Mouse (Mus musculus): ENCODE data around the gene Ptprk. TPM values are rescaled to one million over a fixed set of nuclear protein-coding genes. Genes with fewer than 3 reads are reported as not detected.

The Ptprk gene
- polyA plus RNA-seq, 1 experiment from 2014 or later = 32.6 TPM

- H3K27ac ChIP-seq = no peak overlapping the region
- H3K27me3 ChIP-seq (ENCODE audit: control insufficient read depth, insufficient read depth, low read length) = no peaks in the 10 kb centered on the region
- ATAC-seq (ENCODE audit: low FRiP score) = no peak; the same call in 1 of the 2 replicates
- no peak for DNase-seq (ENCODE audit: low spot score)
- no peak overlapping the region for H3K4me2 ChIP-seq (replicated peaks)
- no peaks in the 10 kb centered on the region for H3K36me3 ChIP-seq (replicated peaks; ENCODE audit: control insufficient read depth, insufficient read depth)
- no peak overlapping the region for H3K4me3 ChIP-seq (replicated peaks; ENCODE audit: low read length)
- H3K9me3 ChIP-seq (ENCODE audit: control insufficient read depth, low read length) = no peaks in the 10 kb centered on the region
- 73% methylated on average over 4 of the region's 4 CpGs for WGBS
- H3K9ac ChIP-seq = no peak overlapping the region
- no peaks in the 10 kb centered on the region for H3K4me1 ChIP-seq (replicated peaks; ENCODE audit: control insufficient read depth, insufficient read depth, low read length)
Measured at GRCm38 (mm10) chr10:28270273-28270672, 195.7 kb downstream of the Ptprk start.

- no peak for ATAC-seq (ENCODE audit: low FRiP score)
- 83% methylated on average over 8 of the region's 8 CpGs for WGBS
- no peaks in the 10 kb centered on the region for H3K9me3 ChIP-seq (ENCODE audit: control insufficient read depth, low read length)
Measured at GRCm38 (mm10) chr10:28271729-28272606, 197.3 kb downstream of the Ptprk start.

GRCm38 (mm10) chr10:28278757-28279156, 204.1 kb downstream of the Ptprk start:
- no peak overlapping the region for H3K4me2 ChIP-seq (replicated peaks)
- H3K27me3 ChIP-seq (ENCODE audit: control insufficient read depth, insufficient read depth, low read length) = no peaks in the 10 kb centered on the region
- H3K27ac ChIP-seq = no peak overlapping the region
- no peak for ATAC-seq (ENCODE audit: low FRiP score)
- no peaks in the 10 kb centered on the region for H3K9me3 ChIP-seq (ENCODE audit: control insufficient read depth, low read length)
- no peaks in the 10 kb centered on the region for H3K4me1 ChIP-seq (replicated peaks; ENCODE audit: control insufficient read depth, insufficient read depth, low read length)
- no peak overlapping the region for H3K9ac ChIP-seq
- DNase-seq (ENCODE audit: low spot score) = no peak
- WGBS = 91% methylated on average over 2 of the region's 2 CpGs
- no peaks in the 10 kb centered on the region for H3K36me3 ChIP-seq (replicated peaks; ENCODE audit: control insufficient read depth, insufficient read depth)
- no peak overlapping the region for H3K4me3 ChIP-seq (replicated peaks; ENCODE audit: low read length)

More at GRCm38 (mm10) chr10:28271729-28272606, 197.3 kb downstream of the Ptprk start:
- no peaks in the 10 kb centered on the region for H3K4me1 ChIP-seq (replicated peaks; ENCODE audit: control insufficient read depth, insufficient read depth, low read length)
- no peaks in the 10 kb centered on the region for H3K27me3 ChIP-seq (ENCODE audit: control insufficient read depth, insufficient read depth, low read length)
- no peak for DNase-seq (ENCODE audit: low spot score)
- no peak overlapping the region for H3K4me2 ChIP-seq (replicated peaks)
- no peak overlapping the region for H3K27ac ChIP-seq
- no peak overlapping the region for H3K9ac ChIP-seq
- H3K4me3 ChIP-seq (replicated peaks; ENCODE audit: low read length) = no peak overlapping the region
- no peaks in the 10 kb centered on the region for H3K36me3 ChIP-seq (replicated peaks; ENCODE audit: control insufficient read depth, insufficient read depth)

GRCm38 (mm10) chr10:28297531-28297930, 222.9 kb downstream of the Ptprk start:
- WGBS = 30% methylated on average over 1 of the region's 1 CpGs
- Histone ChIP-seq H3K4me3 (replicated peaks; ENCODE audit: low read length) (no peak overlapping the region), H3K4me1 (replicated peaks; ENCODE audit: control insufficient read depth, insufficient read depth, low read length) (no peaks in the 10 kb centered on the region), H3K27me3 (ENCODE audit: control insufficient read depth, insufficient read depth, low read length) (no peaks in the 10 kb centered on the region), H3K4me2 (replicated peaks) (no peak overlapping the region), H3K36me3 (replicated peaks; ENCODE audit: control insufficient read depth, insufficient read depth) (no peaks in the 10 kb centered on the region), H3K9ac (no peak overlapping the region), H3K27ac (no peak overlapping the region), H3K9me3 (ENCODE audit: control insufficient read depth, low read length) (no peaks in the 10 kb centered on the region)
- no peak for ATAC-seq (ENCODE audit: low FRiP score)
- no peak for DNase-seq (ENCODE audit: low spot score)

GRCm38 (mm10) chr10:28299207-28299606, 224.6 kb downstream of the Ptprk start:
- Histone ChIP-seq H3K9ac (no peak overlapping the region), H3K36me3 (replicated peaks; ENCODE audit: control insufficient read depth, insufficient read depth) (no peaks in the 10 kb centered on the region), H3K4me3 (replicated peaks; ENCODE audit: low read length) (no peak overlapping the region), H3K27me3 (ENCODE audit: control insufficient read depth, insufficient read depth, low read length) (no peaks in the 10 kb centered on the region), H3K4me1 (replicated peaks; ENCODE audit: control insufficient read depth, insufficient read depth, low read length) (no peaks in the 10 kb centered on the region), H3K9me3 (ENCODE audit: control insufficient read depth, low read length) (no peaks in the 10 kb centered on the region), H3K4me2 (replicated peaks) (no peak overlapping the region), H3K27ac (no peak overlapping the region)
- WGBS = 74% methylated on average over 4 of the region's 4 CpGs
- DNase-seq (ENCODE audit: low spot score) (no peak), ATAC-seq (ENCODE audit: low FRiP score) (no peak)

- ATAC-seq (ENCODE audit: low FRiP score) (no peak), DNase-seq (ENCODE audit: low spot score) (no peak)
- Histone ChIP-seq H3K4me3 (replicated peaks; ENCODE audit: low read length) (no peak overlapping the region), H3K9ac (no peak overlapping the region), H3K4me2 (replicated peaks) (no peak overlapping the region), H3K36me3 (replicated peaks; ENCODE audit: control insufficient read depth, insufficient read depth) (no peaks in the 10 kb centered on the region), H3K4me1 (replicated peaks; ENCODE audit: control insufficient read depth, insufficient read depth, low read length) (no peaks in the 10 kb centered on the region), H3K27ac (no peak overlapping the region), H3K27me3 (ENCODE audit: control insufficient read depth, insufficient read depth, low read length) (no peaks in the 10 kb centered on the region), H3K9me3 (ENCODE audit: control insufficient read depth, low read length) (no peaks in the 10 kb centered on the region)
Measured at GRCm38 (mm10) chr10:28303856-28304255, 229.2 kb downstream of the Ptprk start.

- H3K9me3 ChIP-seq (ENCODE audit: control insufficient read depth, low read length) = no peaks in the 10 kb centered on the region
- H3K27ac ChIP-seq = no peak overlapping the region
- 86% methylated on average over 4 of the region's 4 CpGs for WGBS
- no peak overlapping the region for H3K9ac ChIP-seq
- no peaks in the 10 kb centered on the region for H3K36me3 ChIP-seq (replicated peaks; ENCODE audit: control insufficient read depth, insufficient read depth)
- H3K27me3 ChIP-seq (ENCODE audit: control insufficient read depth, insufficient read depth, low read length) = no peaks in the 10 kb centered on the region
- no peak overlapping the region for H3K4me3 ChIP-seq (replicated peaks; ENCODE audit: low read length)
- no peak for DNase-seq (ENCODE audit: low spot score)
- no peak overlapping the region for H3K4me2 ChIP-seq (replicated peaks)
- ATAC-seq (ENCODE audit: low FRiP score) = no peak
- no peaks in the 10 kb centered on the region for H3K4me1 ChIP-seq (replicated peaks; ENCODE audit: control insufficient read depth, insufficient read depth, low read length)
Measured at GRCm38 (mm10) chr10:28304292-28304875, 229.8 kb downstream of the Ptprk start.

- Histone ChIP-seq H3K4me2 (replicated peaks) (no peak overlapping the region), H3K36me3 (replicated peaks; ENCODE audit: control insufficient read depth, insufficient read depth) (no peaks in the 10 kb centered on the region), H3K9ac (no peak overlapping the region), H3K9me3 (ENCODE audit: control insufficient read depth, low read length) (no peaks in the 10 kb centered on the region), H3K27ac (no peak overlapping the region), H3K4me1 (replicated peaks; ENCODE audit: control insufficient read depth, insufficient read depth, low read length) (no peaks in the 10 kb centered on the region), H3K4me3 (replicated peaks; ENCODE audit: low read length) (no peak overlapping the region), H3K27me3 (ENCODE audit: control insufficient read depth, insufficient read depth, low read length) (no peaks in the 10 kb centered on the region)
- WGBS = 51% methylated on average over 6 of the region's 6 CpGs
- no peak for DNase-seq (ENCODE audit: low spot score)
- ATAC-seq (ENCODE audit: low FRiP score) = no peak
Measured at GRCm38 (mm10) chr10:28306451-28307086, 231.9 kb downstream of the Ptprk start.

- WGBS = 63% methylated on average over 1 of the region's 1 CpGs
- H3K4me1 ChIP-seq (replicated peaks; ENCODE audit: control insufficient read depth, insufficient read depth, low read length) = no peaks in the 10 kb centered on the region
- H3K27me3 ChIP-seq (ENCODE audit: control insufficient read depth, insufficient read depth, low read length) = no peaks in the 10 kb centered on the region
- no peak for ATAC-seq (ENCODE audit: low FRiP score)
- H3K4me3 ChIP-seq (replicated peaks; ENCODE audit: low read length) = no peak overlapping the region
- H3K36me3 ChIP-seq (replicated peaks; ENCODE audit: control insufficient read depth, insufficient read depth) = no peaks in the 10 kb centered on the region
- no peaks in the 10 kb centered on the region for H3K9me3 ChIP-seq (ENCODE audit: control insufficient read depth, low read length)
- H3K27ac ChIP-seq = no peak overlapping the region
- DNase-seq (ENCODE audit: low spot score) = no peak
- no peak overlapping the region for H3K4me2 ChIP-seq (replicated peaks)
- no peak overlapping the region for H3K9ac ChIP-seq
Measured at GRCm38 (mm10) chr10:28311369-28311768, 236.7 kb downstream of the Ptprk start.

Measured in hindbrain, embryonic 14.5 days (tissue).